Mouse (Mus musculus): Measurements from ENCODE around the gene F2rl2. TPM values are rescaled to one million over a fixed set of nuclear protein-coding genes. Genes with fewer than 3 reads are reported as not detected.
A peak's percentile ranks its signal among the peaks of the same experiment; 100 is the strongest.

The F2rl2 gene
- polyA plus RNA-seq (2012; rRNA removed) = 0.53 and 0.88 TPM in 2 replicates

DNA sequence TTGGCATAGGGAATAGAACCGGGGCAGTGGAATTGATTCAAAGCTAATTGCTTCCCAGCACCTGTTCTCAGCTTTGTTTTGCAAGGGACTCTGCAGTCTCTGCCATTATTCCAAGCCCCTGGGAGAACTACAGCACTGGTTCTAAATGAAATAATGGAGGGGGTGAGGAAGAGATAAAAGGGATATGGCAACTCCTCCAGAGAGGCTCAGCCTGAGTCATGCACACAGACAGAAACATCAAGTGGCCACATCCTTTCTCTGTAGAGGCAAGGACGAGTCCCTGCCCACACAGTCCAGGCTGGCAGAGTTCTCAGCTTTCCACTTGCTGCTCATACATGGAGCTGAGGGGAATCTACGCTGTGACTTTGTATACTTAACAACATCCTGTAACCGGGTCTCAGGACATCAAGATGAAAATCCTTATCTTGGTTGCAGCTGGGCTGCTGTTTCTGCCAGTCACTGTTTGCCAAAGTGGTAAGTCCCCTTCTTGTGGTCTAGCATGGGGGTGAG, at the start of gene F2rl2:
Gene F2rl2, plus strand, starts transcription at position 200 of the 510 bp plus-strand sequence.
- TF ChIP-seq POLR2A (IDR thresholded peaks at IDR 0.05; ENCODE audit: borderline replicate concordance, extremely low read depth, insufficient read depth, insufficient read length, poor library complexity, severe bottlenecking) (no peak), CTCF (IDR thresholded peaks at IDR 0.05; ENCODE audit: borderline replicate concordance, extremely low read depth, insufficient read depth, insufficient read length) (no peak)
- DNase-seq (ENCODE audit: low read depth) = peak; percentile 80

DNA sequence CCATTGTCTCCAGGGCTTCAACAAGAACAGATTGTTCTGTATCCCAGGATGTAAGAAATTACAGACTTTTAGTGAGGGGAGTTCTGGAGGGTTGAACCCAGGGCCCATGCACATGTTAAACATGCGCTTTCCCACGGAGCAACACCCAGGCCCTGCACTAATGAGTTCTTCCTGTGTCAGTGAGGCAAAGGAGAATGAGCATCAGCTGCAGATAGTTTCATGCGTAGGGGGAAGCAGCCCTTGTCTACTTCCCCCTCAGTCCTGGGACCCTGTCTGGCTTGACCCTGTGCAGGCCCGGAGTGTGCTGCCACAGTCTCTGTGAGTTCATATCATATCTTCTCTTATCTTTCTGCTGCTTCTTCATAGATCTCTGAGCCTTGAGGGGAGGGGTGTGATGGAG, 49.4 kb upstream of the F2rl2 start:
- no peak for DNase-seq (ENCODE audit: low read depth)
- TF ChIP-seq CTCF (IDR thresholded peaks at IDR 0.05; ENCODE audit: borderline replicate concordance, extremely low read depth, insufficient read depth, insufficient read length) (no peak), POLR2A (IDR thresholded peaks at IDR 0.05; ENCODE audit: borderline replicate concordance, extremely low read depth, insufficient read depth, insufficient read length, poor library complexity, severe bottlenecking) (no peak)

GRCm38 (mm10) chr13:95649941-95650340, 46.7 kb upstream of the F2rl2 start:
- no peak for DNase-seq (ENCODE audit: low read depth)
- TF ChIP-seq CTCF (IDR thresholded peaks at IDR 0.05; ENCODE audit: borderline replicate concordance, extremely low read depth, insufficient read depth, insufficient read length) (no peak), POLR2A (IDR thresholded peaks at IDR 0.05; ENCODE audit: borderline replicate concordance, extremely low read depth, insufficient read depth, insufficient read length, poor library complexity, severe bottlenecking) (no peak)

DNA sequence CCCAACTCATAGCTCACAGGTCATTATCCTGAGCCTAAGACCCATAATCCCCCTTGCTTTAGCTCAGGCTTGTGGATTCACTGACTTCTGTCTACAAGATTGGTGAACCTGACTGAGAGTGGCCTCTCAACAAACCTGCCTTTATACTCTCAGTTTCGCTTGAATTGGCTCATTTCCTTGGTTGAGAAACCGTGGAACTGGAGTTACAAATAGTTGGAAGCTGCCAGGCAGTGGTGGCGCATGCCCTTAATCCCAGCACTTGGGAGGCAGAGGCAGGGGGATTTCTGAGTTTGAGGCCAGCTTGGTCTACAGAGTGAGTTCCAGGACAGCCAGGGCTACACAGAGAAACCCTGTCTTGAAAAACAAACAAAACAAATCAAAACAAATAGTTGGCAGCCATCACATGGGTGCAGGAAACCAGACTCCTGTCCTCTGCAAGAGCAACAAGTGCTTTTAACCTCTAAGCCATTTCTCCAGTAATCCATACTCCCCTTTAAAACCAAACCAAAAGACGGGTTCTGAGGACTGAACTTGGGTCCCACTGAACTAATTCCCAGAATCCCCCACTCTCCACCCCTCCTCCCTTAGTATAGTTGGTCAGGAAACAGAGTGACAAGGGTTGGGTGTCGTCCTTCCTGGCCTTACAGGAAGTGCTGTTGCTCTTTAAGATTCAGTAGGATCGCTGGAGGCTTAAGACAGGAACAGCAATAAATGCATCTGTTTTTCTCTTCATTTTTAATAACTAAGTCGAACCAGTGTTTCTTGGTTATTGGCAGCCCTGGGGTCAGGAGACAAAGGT, 44.6 kb upstream of the F2rl2 start:
- no peak for DNase-seq (ENCODE audit: low read depth)
- TF ChIP-seq POLR2A (IDR thresholded peaks at IDR 0.05; ENCODE audit: borderline replicate concordance, extremely low read depth, insufficient read depth, insufficient read length, poor library complexity, severe bottlenecking) (no peak), CTCF (IDR thresholded peaks at IDR 0.05; ENCODE audit: borderline replicate concordance, extremely low read depth, insufficient read depth, insufficient read length) (no peak)

DNA sequence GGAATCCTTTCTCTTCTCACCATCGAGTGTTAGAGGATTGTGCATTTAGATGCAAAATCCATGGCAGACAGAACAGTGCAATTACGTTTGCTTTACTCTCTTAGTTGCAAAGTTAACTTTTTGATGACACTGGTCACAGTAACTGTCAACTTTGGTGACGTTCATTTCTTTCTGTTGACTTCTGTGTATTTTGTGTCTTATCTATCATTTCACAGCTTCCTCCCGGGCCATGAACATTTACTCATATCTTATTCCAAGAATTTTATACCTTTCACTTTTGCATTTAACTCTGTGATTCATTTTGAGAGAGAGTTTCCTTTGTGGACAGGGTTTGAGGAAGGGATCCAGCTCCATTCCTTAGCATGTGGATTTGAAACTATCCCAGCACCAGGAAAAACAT, 43.0 kb upstream of the F2rl2 start:
- DNase-seq (ENCODE audit: low read depth) = no peak
- no peak for TF ChIP-seq POLR2A (IDR thresholded peaks at IDR 0.05; ENCODE audit: borderline replicate concordance, extremely low read depth, insufficient read depth, insufficient read length, poor library complexity, severe bottlenecking)
- TF ChIP-seq CTCF (IDR thresholded peaks at IDR 0.05; ENCODE audit: borderline replicate concordance, extremely low read depth, insufficient read depth, insufficient read length) = no peak

DNA sequence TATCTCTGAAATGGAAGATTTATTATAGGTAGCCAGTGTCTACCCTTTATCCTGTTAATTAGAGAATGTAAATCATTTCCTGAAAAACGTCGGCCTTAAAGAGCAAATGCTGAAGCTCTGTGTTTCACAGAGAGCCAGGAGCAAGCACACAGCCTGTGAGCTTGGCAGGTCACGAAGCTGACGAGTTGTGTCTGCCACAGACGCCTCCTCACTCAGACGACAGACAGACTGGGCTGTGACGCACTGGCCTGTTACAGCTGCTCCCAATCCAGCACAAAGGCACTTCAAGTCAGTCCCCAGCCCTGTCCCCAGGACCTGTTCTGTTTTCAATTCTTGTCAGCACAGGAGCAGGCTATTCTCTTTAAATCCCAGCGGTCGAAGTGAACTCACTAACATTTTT, 41.4 kb upstream of the F2rl2 start:
- DNase-seq (ENCODE audit: low read depth) = peak; percentile 80
- TF ChIP-seq CTCF (IDR thresholded peaks at IDR 0.05; ENCODE audit: borderline replicate concordance, extremely low read depth, insufficient read depth, insufficient read length) = no peak
- TF ChIP-seq POLR2A (IDR thresholded peaks at IDR 0.05; ENCODE audit: borderline replicate concordance, extremely low read depth, insufficient read depth, insufficient read length, poor library complexity, severe bottlenecking) = no peak

GRCm38 (mm10) chr13:95657171-95657570, 39.5 kb upstream of the F2rl2 start:
- TF ChIP-seq POLR2A (IDR thresholded peaks at IDR 0.05; ENCODE audit: borderline replicate concordance, extremely low read depth, insufficient read depth, insufficient read length, poor library complexity, severe bottlenecking) (no peak), CTCF (IDR thresholded peaks at IDR 0.05; ENCODE audit: borderline replicate concordance, extremely low read depth, insufficient read depth, insufficient read length) (no peak)
- DNase-seq (ENCODE audit: low read depth) = no peak

- no peak for DNase-seq (ENCODE audit: low read depth)
- TF ChIP-seq POLR2A (IDR thresholded peaks at IDR 0.05; ENCODE audit: borderline replicate concordance, extremely low read depth, insufficient read depth, insufficient read length, poor library complexity, severe bottlenecking) = no peak
- TF ChIP-seq CTCF (IDR thresholded peaks at IDR 0.05; ENCODE audit: borderline replicate concordance, extremely low read depth, insufficient read depth, insufficient read length) = no peak
These were observed 37.2 kb upstream of the F2rl2 start for GRCm38 (mm10) chr13:95659432-95659831.

- no peak for DNase-seq (ENCODE audit: low read depth)
- TF ChIP-seq CTCF (IDR thresholded peaks at IDR 0.05; ENCODE audit: borderline replicate concordance, extremely low read depth, insufficient read depth, insufficient read length) (no peak), POLR2A (IDR thresholded peaks at IDR 0.05; ENCODE audit: borderline replicate concordance, extremely low read depth, insufficient read depth, insufficient read length, poor library complexity, severe bottlenecking) (no peak)
These were observed 32.8 kb upstream of the F2rl2 start for GRCm38 (mm10) chr13:95663834-95664233.

- TF ChIP-seq CTCF (IDR thresholded peaks at IDR 0.05; ENCODE audit: borderline replicate concordance, extremely low read depth, insufficient read depth, insufficient read length) (no peak), POLR2A (IDR thresholded peaks at IDR 0.05; ENCODE audit: borderline replicate concordance, extremely low read depth, insufficient read depth, insufficient read length, poor library complexity, severe bottlenecking) (no peak)
- DNase-seq (ENCODE audit: low read depth) = peak; percentile 80
These were observed 30.9 kb upstream of the F2rl2 start for GRCm38 (mm10) chr13:95665644-95666356.

- peak; percentile 46; the same call in 1 of the 2 replicates for TF ChIP-seq CTCF (IDR thresholded peaks at IDR 0.05; ENCODE audit: borderline replicate concordance, extremely low read depth, insufficient read depth, insufficient read length)
- no peak for TF ChIP-seq POLR2A (IDR thresholded peaks at IDR 0.05; ENCODE audit: borderline replicate concordance, extremely low read depth, insufficient read depth, insufficient read length, poor library complexity, severe bottlenecking)
- peak; percentile 61 for DNase-seq (ENCODE audit: low read depth)
These were observed 29.4 kb upstream of the F2rl2 start for GRCm38 (mm10) chr13:95667260-95667659.
